Mouse (Mus musculus): Measurements from ENCODE around the gene Pet100. TPM values are rescaled to one million over a fixed set of nuclear protein-coding genes. Genes with fewer than 3 reads are reported as not detected.

Gene Pet100
- polyA plus RNA-seq, 1 experiment from 2014 or later = 151 TPM

DNA sequence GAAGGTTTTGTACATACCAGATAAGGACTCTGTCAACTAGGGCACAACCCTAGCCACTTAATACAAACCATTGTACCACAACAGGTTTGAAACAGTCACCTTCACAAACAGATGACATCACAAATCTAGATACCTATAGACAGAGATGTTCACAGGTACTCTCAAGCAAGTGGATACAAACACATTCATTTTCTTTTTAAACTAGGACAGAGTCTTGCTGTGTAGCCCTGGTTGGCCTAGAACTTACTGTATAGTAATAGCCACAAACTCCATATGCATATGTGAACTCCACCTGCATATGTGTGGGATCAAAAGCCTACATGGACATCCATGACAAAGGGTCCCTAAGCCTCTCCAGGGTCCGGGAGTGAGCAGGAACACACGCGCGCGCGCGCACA lies 34.4 kb upstream of the Pet100 start, which contains the start of gene Camsap3:
Camsap3 (plus strand) TSS at position 301 of the 398 bp plus-strand sequence.
- Histone ChIP-seq H3K36me3 (ENCODE audit: insufficient read depth, low read length) (no peaks in the 10 kb centered on the region), H3K9ac (ENCODE audit: low read depth, low read length) (peak within 1 kb of the TSS; percentile 88), H3K4me2 (ENCODE audit: low read length) (peak within 1 kb of the TSS; percentile 96), H3K27me3 (ENCODE audit: insufficient read depth, low read length) (peaks cover 5% of the 10 kb centered on the region; the same call in 1 of the 2 replicates), H3K4me3 (replicated peaks; ENCODE audit: low read depth, low read length) (peak within 1 kb of the TSS; percentile 84), H3K4me1 (replicated peaks; ENCODE audit: insufficient read depth, low read length) (no peaks in the 10 kb centered on the region), H3K9me3 (replicated peaks; ENCODE audit: low read length) (no peaks in the 10 kb centered on the region), H3K27ac (peak within 1 kb of the TSS; percentile 83)
- TF ChIP-seq CTCF (IDR thresholded peaks at IDR 0.05; ENCODE audit: low read depth) = no peak
- 2% methylated on average over 7 of the region's 7 CpGs for WGBS
- DNase-seq (ENCODE audit: low spot score) = no peak
- no peak for ATAC-seq (replicated peaks; ENCODE audit: low FRiP score, low read depth)

DNA sequence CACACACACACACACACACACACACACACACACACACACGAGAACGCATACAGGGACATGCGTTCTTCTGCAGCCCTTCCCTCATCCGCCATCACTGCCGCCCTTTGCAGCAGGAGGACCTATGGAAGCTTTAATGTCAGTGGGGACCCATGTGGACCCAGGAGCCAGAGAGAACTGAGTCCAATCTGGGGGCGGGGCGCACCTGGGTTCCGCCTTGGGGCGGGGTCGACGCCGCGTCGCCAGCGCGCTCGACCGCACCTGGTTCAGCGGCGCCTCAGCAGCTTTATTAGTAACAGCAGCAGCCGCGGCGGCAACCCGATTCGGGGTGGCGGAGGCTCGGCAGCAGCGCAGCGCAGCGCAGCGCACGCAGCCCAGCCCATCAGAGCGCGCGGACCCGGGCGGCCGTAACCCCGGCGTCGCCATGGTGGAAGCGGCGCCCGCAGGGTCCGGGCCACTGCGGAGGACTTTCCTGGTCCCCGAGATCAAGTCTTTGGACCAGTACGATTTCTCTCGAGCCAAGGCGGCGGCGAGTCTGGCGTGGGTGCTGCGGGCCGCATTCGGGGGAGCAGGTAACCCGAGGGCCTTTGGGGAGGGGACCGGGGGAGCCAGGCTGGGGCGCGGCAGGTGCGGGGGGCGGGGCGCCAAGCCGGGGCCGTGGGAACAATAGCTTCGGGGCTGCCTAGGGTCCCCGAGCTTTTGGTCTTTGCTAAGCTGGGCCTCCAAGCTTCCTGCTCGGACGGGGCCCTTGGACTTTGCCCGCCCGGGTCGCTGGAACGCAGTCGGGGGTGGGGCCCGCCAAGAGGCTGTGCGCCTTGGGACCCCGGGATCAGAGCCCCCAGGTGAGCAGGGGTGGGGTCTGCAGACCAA lies 33.7 kb upstream of the Pet100 start:
- H3K4me2 ChIP-seq (ENCODE audit: low read length) = peak overlapping the region; percentile 96
- H3K27me3 ChIP-seq (ENCODE audit: insufficient read depth, low read length) = peaks cover 5% of the 10 kb centered on the region; the same call in 1 of the 2 replicates
- H3K4me3 ChIP-seq (replicated peaks; ENCODE audit: low read depth, low read length) = peak overlapping the region; percentile 84
- no peaks in the 10 kb centered on the region for H3K36me3 ChIP-seq (ENCODE audit: insufficient read depth, low read length)
- WGBS = under 1% methylated on average over 60 of the region's 77 CpGs
- TF ChIP-seq CTCF (IDR thresholded peaks at IDR 0.05; ENCODE audit: low read depth) = no peak
- peak overlapping the region; percentile 88 for H3K9ac ChIP-seq (ENCODE audit: low read depth, low read length)
- H3K9me3 ChIP-seq (replicated peaks; ENCODE audit: low read length) = no peaks in the 10 kb centered on the region
- ATAC-seq (replicated peaks; ENCODE audit: low FRiP score, low read depth) = peak; percentile 78
- peak overlapping the region; percentile 83 for H3K27ac ChIP-seq
- H3K4me1 ChIP-seq (replicated peaks; ENCODE audit: insufficient read depth, low read length) = no peaks in the 10 kb centered on the region
- peak; percentile 55 for DNase-seq (ENCODE audit: low spot score)

DNA sequence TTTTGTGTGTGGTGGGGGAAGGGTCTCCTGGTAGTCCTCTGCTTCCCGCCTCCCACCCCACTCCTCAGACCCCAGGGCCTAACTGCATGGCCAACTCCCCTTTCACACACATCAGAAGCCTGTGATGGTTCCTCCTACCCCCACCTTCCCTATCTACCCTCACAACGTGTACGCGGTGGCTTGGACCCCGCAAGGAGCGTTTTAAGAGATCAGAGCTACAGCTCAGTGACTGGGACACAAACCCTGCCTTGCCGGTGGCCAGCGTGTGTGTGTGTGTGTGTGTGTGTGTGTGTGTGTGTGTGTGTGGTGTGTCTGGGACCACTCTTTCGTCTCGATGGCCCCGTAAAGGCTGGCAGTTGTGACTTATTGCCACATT lies 33.1 kb upstream of the Pet100 start:
- ATAC-seq (replicated peaks; ENCODE audit: low FRiP score, low read depth) (peak; percentile 46), DNase-seq (ENCODE audit: low spot score) (no peak)
- H3K4me1 ChIP-seq (replicated peaks; ENCODE audit: insufficient read depth, low read length) = no peaks in the 10 kb centered on the region
- H3K9ac ChIP-seq (ENCODE audit: low read depth, low read length) = peak overlapping the region; percentile 88
- no peaks in the 10 kb centered on the region for H3K9me3 ChIP-seq (replicated peaks; ENCODE audit: low read length)
- H3K27ac ChIP-seq = peak overlapping the region; percentile 83
- H3K4me3 ChIP-seq (replicated peaks; ENCODE audit: low read depth, low read length) = peak overlapping the region; percentile 84
- H3K4me2 ChIP-seq (ENCODE audit: low read length) = peak overlapping the region; percentile 96
- TF ChIP-seq CTCF (IDR thresholded peaks at IDR 0.05; ENCODE audit: low read depth) = no peak
- H3K27me3 ChIP-seq (ENCODE audit: insufficient read depth, low read length) = peaks cover 5% of the 10 kb centered on the region; the same call in 1 of the 2 replicates
- no peaks in the 10 kb centered on the region for H3K36me3 ChIP-seq (ENCODE audit: insufficient read depth, low read length)
- WGBS = 4% methylated on average over 11 of the region's 11 CpGs

DNA sequence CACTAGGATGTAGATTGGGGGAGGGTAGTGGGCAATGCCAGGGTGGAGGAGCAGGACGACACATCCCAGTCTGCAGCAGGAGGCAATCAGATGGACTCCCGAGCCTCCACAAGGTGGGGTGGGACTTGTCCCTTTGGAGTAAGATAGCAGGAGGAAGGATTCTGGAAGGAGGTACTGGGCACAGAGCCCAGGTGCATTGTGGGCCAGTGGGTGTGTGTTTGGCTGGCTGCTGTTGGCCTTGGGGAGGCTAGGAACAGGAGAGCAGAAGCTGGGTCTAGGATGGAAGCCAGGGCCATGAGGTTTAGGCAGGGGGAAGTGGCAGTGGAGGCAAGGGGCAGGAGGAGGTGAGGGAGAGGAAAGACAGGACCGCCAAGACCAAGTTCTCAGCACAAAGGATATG lies 27.9 kb upstream of the Pet100 start:
- TF ChIP-seq CTCF (IDR thresholded peaks at IDR 0.05; ENCODE audit: low read depth) = no peak
- Histone ChIP-seq H3K4me2 (ENCODE audit: low read length) (no peak overlapping the region), H3K9me3 (replicated peaks; ENCODE audit: low read length) (no peaks in the 10 kb centered on the region), H3K36me3 (ENCODE audit: insufficient read depth, low read length) (no peaks in the 10 kb centered on the region), H3K27ac (no peak overlapping the region), H3K27me3 (ENCODE audit: insufficient read depth, low read length) (no peaks in the 10 kb centered on the region), H3K4me1 (replicated peaks; ENCODE audit: insufficient read depth, low read length) (peaks cover 3% of the 10 kb centered on the region; the same call in 1 of the 2 replicates), H3K9ac (ENCODE audit: low read depth, low read length) (no peak overlapping the region), H3K4me3 (replicated peaks; ENCODE audit: low read depth, low read length) (no peak overlapping the region)
- ATAC-seq (replicated peaks; ENCODE audit: low FRiP score, low read depth) = no peak
- WGBS = 75% methylated on average over 3 of the region's 3 CpGs
- DNase-seq (ENCODE audit: low spot score) = no peak

DNA sequence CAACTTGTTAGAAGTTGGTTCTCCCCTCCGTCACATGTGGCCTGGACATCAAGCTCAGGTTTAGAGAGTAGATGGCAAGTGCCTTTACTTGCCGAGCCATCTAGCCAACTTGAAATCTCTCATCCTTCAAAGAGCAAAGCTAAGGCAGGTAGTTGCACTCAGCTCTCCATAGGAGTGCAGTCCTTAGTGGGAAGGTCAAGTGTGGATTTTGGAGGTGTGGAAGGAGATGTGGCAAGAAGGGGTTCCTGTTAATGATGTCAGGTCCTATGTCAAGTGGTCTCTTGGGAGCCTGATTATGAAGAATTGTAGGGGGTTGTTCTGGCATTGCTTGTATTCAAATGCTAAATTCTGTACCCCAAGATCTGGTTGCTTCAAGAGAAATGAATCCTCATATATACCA lies 26.9 kb upstream of the Pet100 start:
- Histone ChIP-seq H3K9me3 (replicated peaks; ENCODE audit: low read length) (no peaks in the 10 kb centered on the region), H3K4me2 (ENCODE audit: low read length) (no peak overlapping the region), H3K36me3 (ENCODE audit: insufficient read depth, low read length) (no peaks in the 10 kb centered on the region), H3K27ac (no peak overlapping the region), H3K27me3 (ENCODE audit: insufficient read depth, low read length) (no peaks in the 10 kb centered on the region), H3K4me3 (replicated peaks; ENCODE audit: low read depth, low read length) (no peak overlapping the region), H3K4me1 (replicated peaks; ENCODE audit: insufficient read depth, low read length) (peaks cover 3% of the 10 kb centered on the region; the same call in 1 of the 2 replicates), H3K9ac (ENCODE audit: low read depth, low read length) (no peak overlapping the region)
- WGBS = 85% methylated on average over 2 of the region's 2 CpGs
- DNase-seq (ENCODE audit: low spot score) (no peak), ATAC-seq (replicated peaks; ENCODE audit: low FRiP score, low read depth) (no peak)
- no peak for TF ChIP-seq CTCF (IDR thresholded peaks at IDR 0.05; ENCODE audit: low read depth)

DNA sequence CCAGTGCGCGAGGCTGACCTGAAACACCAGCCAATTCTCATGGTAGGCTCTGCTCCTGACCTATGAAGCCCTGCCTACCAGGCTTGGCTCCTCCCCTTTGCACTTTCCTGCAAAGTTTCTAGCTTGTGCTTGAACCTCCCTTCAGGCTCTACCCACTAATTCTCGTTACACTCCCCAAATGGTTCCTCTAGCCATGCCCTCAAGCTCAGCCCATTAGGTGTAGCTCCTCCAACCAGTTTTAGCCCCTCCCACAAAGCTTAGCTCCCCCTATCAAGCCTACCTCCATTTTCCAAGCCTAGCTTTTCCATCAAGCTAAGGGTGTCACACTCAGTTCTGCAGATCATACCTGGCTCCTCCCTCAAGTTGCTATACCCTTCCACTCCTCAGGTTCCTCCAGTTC lies 23.3 kb upstream of the Pet100 start:
- no peak for TF ChIP-seq CTCF (IDR thresholded peaks at IDR 0.05; ENCODE audit: low read depth)

More for the DNA sequence above, 23.3 kb upstream of the Pet100 start:
- Histone ChIP-seq H3K4me2 (ENCODE audit: low read length) (no peak overlapping the region), H3K4me3 (replicated peaks; ENCODE audit: low read depth, low read length) (no peak overlapping the region), H3K9me3 (replicated peaks; ENCODE audit: low read length) (no peaks in the 10 kb centered on the region), H3K4me1 (replicated peaks; ENCODE audit: insufficient read depth, low read length) (peaks cover 3% of the 10 kb centered on the region; the same call in 1 of the 2 replicates), H3K36me3 (ENCODE audit: insufficient read depth, low read length) (no peaks in the 10 kb centered on the region), H3K27ac (no peak overlapping the region), H3K27me3 (ENCODE audit: insufficient read depth, low read length) (no peaks in the 10 kb centered on the region), H3K9ac (ENCODE audit: low read depth, low read length) (no peak overlapping the region)
- WGBS = 89% methylated on average over 3 of the region's 3 CpGs
- no peak for ATAC-seq (replicated peaks; ENCODE audit: low FRiP score, low read depth)
- DNase-seq (ENCODE audit: low spot score) = no peak
